Mouse (Mus musculus) forebrain, postnatal 0 days (tissue): ENCODE results near the gene Card10. TPM values are rescaled to one million over a fixed set of nuclear protein-coding genes. Genes with fewer than 3 reads are reported as not detected.

Experiments
- ATAC-seq: fragments of 200-750 bp; cut with Nextera tagmentation; 2 replicates; pipeline ENCODE4 v1.8.0; 2017; ENCODE audit warnings: mild to moderate bottlenecking, moderate library complexity
- DNase-seq: peaks from one replicate; pipeline ENCODE4 v3.0.0-alpha.2; 2015
- H3K27ac ChIP-seq: fragments of 300-500 bp; sonication (generic); 2 replicates; pipeline ENCODE4 v1.5.1; 2014; ENCODE audit warnings: low read depth, mild to moderate bottlenecking, antibody characterized with exemption, low read length, moderate library complexity, mixed read lengths
- H3K27me3 ChIP-seq: fragments of 300-500 bp; sonication (generic); 2 replicates; pipeline ENCODE4 v1.6.1; 2014; ENCODE audit warnings: mild to moderate bottlenecking, low read length, mixed read lengths; ENCODE audit not compliant: insufficient read depth
- H3K36me3 ChIP-seq: fragments of 300-500 bp; sonication (generic); 2 replicates; pipeline ENCODE4 v1.6.1; 2014; ENCODE audit warnings: mild to moderate bottlenecking, moderate library complexity; ENCODE audit not compliant: insufficient read depth
- H3K4me1 ChIP-seq: fragments of 300-500 bp; sonication (generic); 2 replicates; pipeline ENCODE4 v1.6.1; 2014; ENCODE audit warnings: antibody characterized with exemption; ENCODE audit not compliant: insufficient read depth
- H3K4me2 ChIP-seq: fragments of 300-500 bp; sonication (generic); 2 replicates; pipeline ENCODE4 v1.6.1; 2014; ENCODE audit warnings: low read depth, mild to moderate bottlenecking, moderate library complexity
- H3K4me3 ChIP-seq: fragments of 300-500 bp; sonication (generic); 2 replicates; pipeline ENCODE4 v1.5.1; 2014; ENCODE audit warnings: low read depth, low read length, mixed read lengths
- H3K9ac ChIP-seq: fragments of 300-500 bp; sonication (generic); 2 replicates; pipeline ENCODE4 v1.6.1; 2014; ENCODE audit warnings: mild to moderate bottlenecking
- H3K9me3 ChIP-seq: fragments of 300-500 bp; sonication (generic); 2 replicates; pipeline ENCODE4 v1.6.1; 2016; ENCODE audit warnings: low read length
- CTCF ChIP-seq: sonication (generic); IDR thresholded peaks from 2 replicates; pipeline ENCODE4 v1.5.1; 2016; ENCODE audit warnings: antibody characterized with exemption, control low read depth, low read depth
- WGBS: fragments of 180-500 bp; shearing (Covaris S2); extraction: QIAGEN DNeasy Blood & Tissue Kit; methylation state at CpG from one replicate; pipeline ENCODE4 v1.1.7; 2014; 5-methylcytosine and 5-hydroxymethylcytosine counted together
- polyA plus RNA-seq: library from polyadenylated mRNA; unstranded; fragments of >200 nt; fragmentation: Nextera tagmentation; extraction: Ambion mirVana; gene quantifications from 2 replicates; pipeline ENCODE4 v1.2.1, GENCODE M21; 2015
- total RNA-seq: library from RNA; depleted of rRNA; stranded (reverse); fragments of >200 nt; gene quantifications from 2 replicates; pipeline ENCODE4 v1.2.3, GENCODE M21; 2014

Card10 gene
- total and polyA plus RNA-seq, 2 experiments from 2014 or later: 0.57 to 1.7 TPM

GRCm38 (mm10) chr15:78841161-78841790, 38.4 kb upstream of the Card10 start:
- H3K9ac ChIP-seq: no peak overlapping the region
- peaks cover 13% of the 10 kb centered on the region for H3K27me3 ChIP-seq
- TF ChIP-seq CTCF: no peak
- DNase-seq (no peak), ATAC-seq (no peak)
- H3K27ac ChIP-seq: no peak overlapping the region
- H3K4me3 ChIP-seq: no peak overlapping the region
- 55% methylated on average over 6 of the region's 6 CpGs for WGBS
- peaks cover 11% of the 10 kb centered on the region; the same call in 1 of the 2 replicates for H3K4me1 ChIP-seq
- H3K4me2 ChIP-seq: no peak overlapping the region
- no peaks in the 10 kb centered on the region for H3K36me3 ChIP-seq
- no peaks in the 10 kb centered on the region for H3K9me3 ChIP-seq

DNA sequence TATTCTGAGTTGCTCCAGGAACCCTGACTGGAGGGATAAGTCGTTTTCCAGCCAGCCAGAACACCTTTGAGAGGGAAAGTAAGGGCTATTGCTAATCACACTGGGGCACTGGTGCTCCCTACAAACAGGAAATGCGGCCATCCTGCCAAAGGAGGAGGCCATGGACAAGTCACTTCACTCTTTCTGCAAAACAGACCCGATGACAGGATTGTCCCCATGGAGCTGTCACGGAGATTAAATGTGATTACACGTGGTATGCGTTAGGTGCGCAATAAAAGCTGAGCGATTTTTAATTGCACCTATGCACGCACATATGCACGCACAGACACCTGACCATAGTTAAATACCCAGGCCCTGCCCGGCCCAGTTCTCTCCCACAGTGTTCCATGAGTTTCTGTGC, 37.9 kb upstream of the Card10 start:
- Histone ChIP-seq H3K36me3 (no peaks in the 10 kb centered on the region), H3K4me2 (no peak overlapping the region), H3K9me3 (no peaks in the 10 kb centered on the region), H3K4me3 (no peak overlapping the region), H3K27me3 (peaks cover 13% of the 10 kb centered on the region), H3K4me1 (peaks cover 11% of the 10 kb centered on the region; the same call in 1 of the 2 replicates), H3K9ac (no peak overlapping the region), H3K27ac (no peak overlapping the region)
- 60% methylated on average over 11 of the region's 11 CpGs for WGBS
- no peak for DNase-seq
- no peak for ATAC-seq
- no peak for TF ChIP-seq CTCF

GRCm38 (mm10) chr15:78840241-78840640, 37.4 kb upstream of the Card10 start:
- Histone ChIP-seq H3K27me3 (peaks cover 13% of the 10 kb centered on the region), H3K4me1 (peaks cover 11% of the 10 kb centered on the region; the same call in 1 of the 2 replicates), H3K27ac (no peak overlapping the region), H3K4me2 (no peak overlapping the region), H3K9me3 (no peaks in the 10 kb centered on the region), H3K4me3 (no peak overlapping the region), H3K9ac (no peak overlapping the region), H3K36me3 (no peaks in the 10 kb centered on the region)
- no peak for TF ChIP-seq CTCF
- 40% methylated on average over 3 of the region's 3 CpGs for WGBS
- DNase-seq (no peak), ATAC-seq (no peak)

DNA sequence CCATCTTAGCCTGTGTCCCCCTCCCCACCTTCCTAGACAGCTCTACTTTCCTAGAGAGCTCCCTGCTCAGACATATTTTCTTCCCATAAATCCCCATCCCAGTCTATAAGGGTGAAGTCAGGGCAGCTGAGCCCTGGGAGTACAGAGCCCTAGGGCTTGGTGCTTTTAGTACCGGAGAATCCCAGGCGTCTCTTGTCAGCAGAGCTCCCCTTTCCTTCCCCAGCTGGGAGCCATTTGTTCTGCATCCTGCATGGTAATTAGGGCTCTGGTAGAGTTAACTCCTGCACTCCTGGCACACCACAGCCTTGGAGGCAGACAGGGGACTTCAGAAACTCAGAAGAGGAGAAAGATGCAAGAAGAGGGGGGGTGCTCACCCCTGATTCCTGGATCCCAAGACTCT, 36.9 kb upstream of the Card10 start:
- Histone ChIP-seq H3K36me3 (no peaks in the 10 kb centered on the region), H3K4me1 (peaks cover 11% of the 10 kb centered on the region; the same call in 1 of the 2 replicates), H3K4me2 (no peak overlapping the region), H3K27ac (0 out of 2 replicates have a peak overlapping the region, but pooled peaks have one; percentile 1), H3K9me3 (no peaks in the 10 kb centered on the region), H3K9ac (no peak overlapping the region), H3K4me3 (no peak overlapping the region), H3K27me3 (peaks cover 13% of the 10 kb centered on the region)
- TF ChIP-seq CTCF: no peak
- DNase-seq: peak; percentile 55
- peak; percentile 61 for ATAC-seq
- WGBS: 2% methylated on average over 2 of the region's 2 CpGs

GRCm38 (mm10) chr15:78836086-78836621, 33.3 kb upstream of the Card10 start:
- Histone ChIP-seq H3K9me3 (no peaks in the 10 kb centered on the region), H3K27me3 (no peaks in the 10 kb centered on the region), H3K4me2 (no peak overlapping the region), H3K9ac (no peak overlapping the region), H3K4me3 (no peak overlapping the region), H3K36me3 (no peaks in the 10 kb centered on the region), H3K4me1 (peaks cover 8% of the 10 kb centered on the region; the same call in 1 of the 2 replicates), H3K27ac (0 out of 2 replicates have a peak overlapping the region, but pooled peaks have one; percentile 15)
- DNase-seq (no peak), ATAC-seq (no peak)
- 54% methylated on average over 8 of the region's 8 CpGs for WGBS
- no peak for TF ChIP-seq CTCF

GRCm38 (mm10) chr15:78835200-78836085, 32.6 kb upstream of the Card10 start:
- WGBS: 14% methylated on average over 12 of the region's 12 CpGs
- Histone ChIP-seq H3K9me3 (no peaks in the 10 kb centered on the region), H3K27ac (peak overlapping the region; percentile 59), H3K4me1 (peaks cover 8% of the 10 kb centered on the region; the same call in 1 of the 2 replicates), H3K4me3 (no peak overlapping the region), H3K27me3 (no peaks in the 10 kb centered on the region), H3K4me2 (no peak overlapping the region), H3K36me3 (no peaks in the 10 kb centered on the region), H3K9ac (no peak overlapping the region)
- ATAC-seq (peak; percentile 8; the same call in 1 of the 2 replicates), DNase-seq (no peak)
- no peak for TF ChIP-seq CTCF
